Mouse (Mus musculus) liver, adult 2 months (tissue): ENCODE measurements around the gene Ttpal. TPM values are rescaled to one million over a fixed set of nuclear protein-coding genes. Genes with fewer than 3 reads are reported as not detected.
"Not testable (repeated sequence)": the region's sequence is repeated elsewhere in the genome, so short reads cannot be mapped to it uniquely, and the experiment has no call there.

Source experiments
- DNase-seq: peaks from one replicate; pipeline ENCODE4 v3.0.0-alpha.2; 2011; ENCODE audit warnings: low read depth, low spot score; ENCODE audit errors: extremely low read depth
- H3K27ac ChIP-seq: fragments of 200-500 bp; replicated peaks from 2 replicates; pipeline ENCODE4 v1.5.1; 2012; ENCODE audit warnings: low read depth, mild to moderate bottlenecking, control low read depth, inconsistent platforms, low read length; ENCODE audit not compliant: insufficient read depth
- H3K27me3 ChIP-seq: fragments of 200-500 bp; 2 replicates; pipeline ENCODE4 v1.6.1; 2012; ENCODE audit warnings: mild to moderate bottlenecking, moderate library complexity, low read length, inconsistent platforms; ENCODE audit not compliant: control insufficient read depth, insufficient read depth
- H3K36me3 ChIP-seq: fragments of 200-500 bp; 2 replicates; pipeline ENCODE4 v1.6.1; 2012; ENCODE audit warnings: low read length, inconsistent platforms; ENCODE audit not compliant: control insufficient read depth, insufficient read depth
- H3K4me1 ChIP-seq: fragments of 200-500 bp; 2 replicates; pipeline ENCODE4 v1.6.1; 2011; ENCODE audit warnings: low read length; ENCODE audit not compliant: control insufficient read depth, insufficient read depth
- H3K4me3 ChIP-seq: fragments of 200-500 bp; 2 replicates; pipeline ENCODE4 v1.5.1; 2011; ENCODE audit warnings: low read depth, mild to moderate bottlenecking, control low read depth, low read length, moderate library complexity; ENCODE audit not compliant: insufficient read depth
- H3K79me2 ChIP-seq: fragments of 200-500 bp; 2 replicates; pipeline ENCODE4 v1.6.1; 2012; ENCODE audit warnings: inconsistent platforms, mild to moderate bottlenecking, low read length, moderate library complexity; ENCODE audit not compliant: control insufficient read depth, insufficient read depth
- H3K9ac ChIP-seq: fragments of 200-500 bp; 2 replicates; pipeline ENCODE4 v1.6.1; 2012; ENCODE audit warnings: low read depth, mild to moderate bottlenecking, control low read depth, inconsistent platforms, low read length
- CTCF ChIP-seq: fragments of 200-500 bp; IDR thresholded peaks from 2 replicates; pipeline ENCODE4 v1.5.1; 2011; ENCODE audit warnings: low read depth, low read length, control low read depth
- POLR2A ChIP-seq: fragments of 200-500 bp; IDR thresholded peaks from 2 replicates; pipeline ENCODE4 v1.6.1; 2011; ENCODE audit warnings: low read length, control low read depth; ENCODE audit not compliant: insufficient read depth; ENCODE audit errors: extremely low read depth
- WGBS: fragments of 180-500 bp; shearing (Covaris S2); methylation state at CpG from one replicate; pipeline ENCODE4 v1.1.7; 2018; 5-methylcytosine and 5-hydroxymethylcytosine counted together
- polyA plus RNA-seq: library from polyadenylated mRNA; depleted of rRNA; stranded (reverse); fragments of >200 nt; gene quantifications from 2 replicates; pipeline ENCODE4 v1.2.3, GENCODE M21; 2012
- total RNA-seq: library from RNA; depleted of rRNA; stranded (reverse); fragments of >200 nt; gene quantifications from 2 replicates; pipeline ENCODE4 v1.2.3, GENCODE M21; 2014

The Ttpal gene
- total and polyA plus RNA-seq, 2 experiments = 8.1 to 9.3 TPM

DNA sequence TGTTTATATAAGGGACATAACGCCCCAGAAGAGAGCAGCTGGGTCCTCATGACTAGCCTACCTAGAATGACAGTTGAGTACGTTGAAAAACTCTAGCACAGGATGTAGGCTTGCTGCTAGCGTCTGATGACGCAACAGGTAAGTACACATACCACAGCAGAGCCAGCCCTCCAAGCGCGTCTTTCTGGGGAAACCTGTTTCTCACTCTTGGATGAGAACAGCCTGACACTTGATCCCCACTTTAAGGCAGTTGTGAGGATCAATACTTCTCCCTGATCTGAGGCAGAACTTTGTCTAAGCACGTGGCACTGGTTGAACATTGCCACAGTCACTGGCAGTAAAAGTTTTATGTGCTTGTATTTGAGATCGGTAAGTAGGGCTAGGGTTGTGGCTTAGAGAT lies 18.3 kb downstream of the Ttpal start:
- TF ChIP-seq CTCF (no peak), POLR2A (no peak)
- no peak overlapping the region for H3K9ac ChIP-seq
- 0 out of 2 replicates have a peak, but pooled peaks cover 6% of the 10 kb centered on the region for H3K4me1 ChIP-seq
- H3K4me3 ChIP-seq = no peak overlapping the region
- WGBS = 26% methylated on average over 8 of the region's 8 CpGs
- no peak overlapping the region for H3K27ac ChIP-seq
- H3K36me3 ChIP-seq = peaks cover 82% of the 10 kb centered on the region
- no peaks in the 10 kb centered on the region for H3K27me3 ChIP-seq
- no peaks in the 10 kb centered on the region for H3K79me2 ChIP-seq
- peak; percentile 70 for DNase-seq

DNA sequence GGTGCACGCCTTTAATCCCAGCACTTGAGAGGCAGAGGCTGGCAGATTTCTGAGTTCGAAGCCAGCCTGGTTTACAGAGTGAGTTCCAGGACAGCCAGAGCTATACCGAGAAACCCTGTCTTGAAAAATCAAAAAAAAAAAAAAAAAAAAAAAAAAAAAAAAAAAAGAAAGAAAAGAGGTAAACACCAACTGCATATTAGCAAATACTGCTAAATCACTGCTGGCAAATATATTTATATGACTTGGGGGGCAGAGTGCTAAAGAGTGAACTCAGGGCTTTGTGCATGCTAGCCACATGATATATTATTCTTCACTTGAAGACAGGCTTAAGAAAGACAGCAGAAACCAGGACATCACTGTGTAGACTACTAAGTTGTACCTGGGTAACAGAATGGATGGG lies 19.3 kb downstream of the Ttpal start:
- H3K27me3 ChIP-seq, DNase-seq, H3K4me1 ChIP-seq, H3K27ac ChIP-seq, H3K9ac ChIP-seq, H3K79me2 ChIP-seq, H3K4me3 ChIP-seq: not testable (repeated sequence)
- H3K36me3 ChIP-seq = peaks cover 86% of the 10 kb centered on the region
- 85% methylated on average over 3 of the region's 3 CpGs for WGBS

DNA sequence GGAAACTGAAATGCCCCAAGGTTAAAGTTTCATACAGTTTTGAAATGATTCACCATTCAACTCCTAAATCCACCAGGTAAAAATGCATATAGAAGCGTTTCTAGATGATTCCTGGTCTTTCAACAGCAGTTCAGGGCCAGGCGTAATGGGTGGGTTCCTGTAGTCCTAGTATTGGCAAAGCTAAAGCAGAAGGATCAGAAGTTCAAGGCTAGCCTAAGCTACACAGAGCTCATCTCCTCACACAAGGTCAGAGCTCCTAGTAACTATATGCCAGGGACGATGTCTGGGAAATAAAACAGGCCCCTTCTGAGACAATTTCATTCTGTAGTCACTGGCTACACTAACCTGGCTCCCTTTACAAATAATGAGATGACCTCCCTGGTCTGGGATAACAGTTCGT lies 29.1 kb downstream of the Ttpal start:
- Histone ChIP-seq H3K27ac (no peak overlapping the region), H3K4me3 (no peak overlapping the region), H3K9ac (no peak overlapping the region), H3K27me3 (no peaks in the 10 kb centered on the region), H3K4me1 (no peaks in the 10 kb centered on the region), H3K36me3 (peaks cover 79% of the 10 kb centered on the region), H3K79me2 (no peaks in the 10 kb centered on the region; the same call in 1 of the 2 replicates)
- TF ChIP-seq CTCF = no peak
- TF ChIP-seq POLR2A = no peak
- 92% methylated on average over 4 of the region's 4 CpGs for WGBS
- DNase-seq = no peak

DNA sequence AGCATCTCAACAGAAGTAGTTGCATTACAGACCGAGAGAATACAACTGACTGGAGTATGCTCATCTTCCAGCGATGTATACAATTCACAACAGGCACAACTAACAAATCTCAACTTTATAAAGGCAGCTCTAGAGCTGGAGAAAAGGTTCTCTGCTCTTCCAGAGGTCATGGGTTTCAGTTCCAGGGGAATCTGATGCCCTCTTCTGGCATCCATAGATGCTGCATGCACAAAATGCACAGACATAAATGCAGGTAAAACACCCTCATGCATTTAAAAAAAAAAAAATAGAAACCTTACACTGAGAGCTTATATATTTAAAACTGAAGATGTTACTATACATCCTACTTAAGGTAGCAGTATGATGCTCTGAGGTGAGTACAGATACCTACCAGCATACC lies 29.6 kb downstream of the Ttpal start:
- H3K4me3 ChIP-seq = no peak overlapping the region
- no peaks in the 10 kb centered on the region; the same call in 1 of the 2 replicates for H3K4me1 ChIP-seq
- no peak for DNase-seq
- 94% methylated on average over 2 of the region's 2 CpGs for WGBS
- no peak overlapping the region for H3K9ac ChIP-seq
- H3K27ac ChIP-seq = no peak overlapping the region
- H3K79me2 ChIP-seq = no peaks in the 10 kb centered on the region; the same call in 1 of the 2 replicates
- H3K36me3 ChIP-seq = peaks cover 78% of the 10 kb centered on the region
- no peak for TF ChIP-seq POLR2A
- no peaks in the 10 kb centered on the region for H3K27me3 ChIP-seq

DNA sequence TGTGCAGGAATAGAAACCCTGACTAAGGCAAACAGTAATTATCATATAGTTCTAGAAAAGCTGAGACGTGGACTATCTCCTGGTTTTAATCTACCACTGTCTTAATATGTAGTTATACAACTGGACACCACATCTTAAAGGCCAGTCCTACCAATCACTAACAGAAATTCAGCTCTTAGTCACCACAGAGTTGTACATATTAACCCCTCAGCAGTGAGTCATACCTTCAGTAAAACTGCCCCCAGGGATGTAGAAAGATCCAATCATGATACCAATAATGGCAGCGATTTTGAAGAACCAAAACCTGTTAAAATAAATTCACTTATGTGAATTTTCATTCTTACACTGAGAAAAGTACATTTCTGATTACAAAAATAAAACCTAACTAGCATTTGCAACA lies 32.1 kb downstream of the Ttpal start:
- no peak for DNase-seq
- 84% methylated on average over 2 of the region's 2 CpGs for WGBS
- peaks cover 71% of the 10 kb centered on the region for H3K36me3 ChIP-seq

DNA sequence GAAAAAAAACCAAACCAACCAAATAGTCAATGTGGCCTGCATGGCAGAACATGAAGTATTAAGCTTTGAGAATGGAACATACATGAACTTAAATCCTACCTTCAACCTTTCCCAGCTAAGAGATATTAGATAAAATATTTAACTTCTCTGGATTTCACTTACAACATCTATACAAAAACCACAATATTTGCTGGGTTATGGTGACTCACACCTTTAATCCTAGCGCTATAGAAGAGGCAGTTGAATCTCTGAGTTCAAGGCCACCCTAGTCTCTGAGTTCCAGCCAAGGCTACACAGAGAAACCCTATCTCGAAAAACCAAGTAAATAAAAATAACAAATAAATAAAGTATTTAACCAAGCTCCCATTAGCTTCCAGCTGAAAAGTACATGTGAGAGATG lies 33.9 kb downstream of the Ttpal start:
- Histone ChIP-seq H3K27me3 (no peaks in the 10 kb centered on the region), H3K9ac (no peak overlapping the region), H3K4me1 (peaks cover 22% of the 10 kb centered on the region), H3K27ac (no peak overlapping the region), H3K36me3 (peaks cover 59% of the 10 kb centered on the region), H3K79me2 (peaks cover 27% of the 10 kb centered on the region), H3K4me3 (no peak overlapping the region)
- no peak for DNase-seq
- no peak for TF ChIP-seq POLR2A
- TF ChIP-seq CTCF = no peak
- 40% methylated on average over 2 of the region's 2 CpGs for WGBS

More for the DNA sequence above, 32.1 kb downstream of the Ttpal start:
- Histone ChIP-seq H3K27ac (no peak overlapping the region), H3K9ac (no peak overlapping the region), H3K4me3 (no peak overlapping the region), H3K4me1 (peaks cover 15% of the 10 kb centered on the region), H3K27me3 (no peaks in the 10 kb centered on the region), H3K79me2 (peaks cover 14% of the 10 kb centered on the region; the same call in 1 of the 2 replicates)
- TF ChIP-seq CTCF (no peak), POLR2A (no peak)
